Mouse (Mus musculus): ENCODE measurements around the gene Macrod2.

Gene Macrod2

DNA sequence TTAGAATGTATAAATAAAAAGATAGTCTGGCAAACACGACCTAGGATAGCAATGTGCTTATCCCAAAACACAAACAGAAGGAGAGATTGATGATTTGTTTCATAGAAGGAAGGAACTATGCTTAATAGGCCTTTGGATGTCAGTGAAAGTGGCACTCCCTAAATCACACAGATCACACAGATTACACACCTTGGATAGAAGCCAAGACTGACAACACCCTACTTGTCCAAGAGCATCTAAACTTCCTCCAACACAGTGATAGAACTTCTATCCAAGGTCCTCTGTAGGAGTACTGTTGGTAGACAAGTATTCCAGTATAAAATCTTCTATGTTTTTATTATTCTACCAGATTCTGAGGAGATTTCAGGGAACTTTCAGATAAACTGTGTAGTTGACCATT lies 1567.8 kb downstream of the Macrod2 start:
- DNase-seq (ENCODE audit: low spot score), result no peak

DNA sequence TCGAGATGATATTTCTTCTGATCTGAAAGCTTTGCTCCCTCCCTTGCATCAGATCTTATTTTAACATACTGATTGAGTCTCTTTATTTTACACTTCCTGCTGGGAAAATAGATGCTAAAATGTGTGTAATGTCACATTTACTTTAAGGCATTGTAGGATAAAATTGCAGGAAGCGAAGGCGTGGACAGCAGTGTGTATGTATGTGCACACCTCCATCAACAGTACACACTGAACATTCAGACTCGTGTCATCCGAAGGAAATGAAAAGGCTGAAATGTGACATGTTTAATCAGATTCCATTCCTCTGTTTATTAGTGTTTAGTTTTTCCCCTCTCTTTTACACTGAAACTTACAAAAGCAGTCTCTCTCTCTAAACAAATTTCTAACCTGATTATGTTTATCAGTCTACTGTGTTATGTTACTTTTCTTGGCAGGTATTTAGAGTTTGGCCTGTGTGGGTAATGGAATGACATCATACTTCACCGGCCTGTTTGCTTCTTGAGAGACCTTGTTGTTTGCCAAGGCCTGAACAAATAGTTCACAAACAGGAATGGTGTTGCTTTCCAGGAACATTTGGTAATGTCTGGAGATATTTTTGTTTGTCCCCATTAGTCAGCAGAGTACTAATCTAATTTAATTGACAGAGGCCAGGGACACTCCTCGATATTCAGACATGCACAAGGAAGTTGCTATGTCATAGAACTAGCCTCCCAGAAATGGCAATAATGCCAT lies 1588.7 kb downstream of the Macrod2 start:
- peak; percentile 36 for DNase-seq (ENCODE audit: low spot score)

DNA sequence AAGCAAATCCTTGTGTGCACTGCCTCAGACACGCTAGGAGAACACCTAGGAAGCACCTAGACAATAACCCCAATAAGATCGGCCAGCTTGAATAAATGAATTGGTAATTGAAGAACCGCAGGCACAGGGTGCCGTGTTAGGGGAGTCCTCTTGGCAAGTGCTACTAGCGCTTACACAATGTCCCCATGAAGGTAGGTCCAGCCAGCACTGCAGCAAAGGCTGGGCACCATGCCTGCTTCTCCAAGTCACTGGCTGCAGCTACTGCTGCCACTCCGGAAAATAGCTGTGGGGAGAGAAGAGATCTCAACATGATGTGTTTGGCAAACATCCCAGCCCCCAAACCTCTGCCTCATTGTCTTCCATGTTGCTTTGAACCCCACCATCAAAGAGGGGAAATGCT lies 1603.8 kb downstream of the Macrod2 start:
- no peak for DNase-seq (ENCODE audit: low spot score)

DNA sequence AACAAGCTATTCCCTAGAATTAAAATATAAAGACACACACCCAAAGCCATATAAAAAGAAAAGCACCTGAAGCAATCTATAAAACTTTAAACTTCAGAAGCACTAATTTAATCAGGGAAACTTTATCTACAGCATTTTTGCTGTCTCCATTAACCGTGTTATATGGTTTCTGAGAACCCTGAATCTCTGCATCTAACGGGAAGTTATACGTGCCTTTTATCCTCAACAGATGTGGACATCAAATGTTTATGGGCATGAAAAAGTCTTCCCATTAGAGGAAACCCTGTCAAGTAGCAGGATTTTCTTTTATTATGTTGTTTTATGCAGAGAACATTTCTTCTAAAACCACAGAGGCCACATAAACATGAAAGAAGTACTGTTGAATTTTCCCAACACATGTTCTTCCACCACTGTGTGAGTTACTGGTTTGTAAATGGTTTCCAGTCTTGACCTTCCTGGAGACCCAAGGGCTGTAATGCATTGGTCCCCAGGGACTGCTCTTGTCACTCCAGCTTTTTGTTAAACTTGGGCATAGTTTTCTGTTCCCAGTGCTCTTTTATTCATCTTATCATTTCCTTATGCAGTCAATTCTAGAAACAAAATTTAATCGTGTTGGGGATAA lies 1629.5 kb downstream of the Macrod2 start:
- DNase-seq (ENCODE audit: low spot score), result no peak

DNA sequence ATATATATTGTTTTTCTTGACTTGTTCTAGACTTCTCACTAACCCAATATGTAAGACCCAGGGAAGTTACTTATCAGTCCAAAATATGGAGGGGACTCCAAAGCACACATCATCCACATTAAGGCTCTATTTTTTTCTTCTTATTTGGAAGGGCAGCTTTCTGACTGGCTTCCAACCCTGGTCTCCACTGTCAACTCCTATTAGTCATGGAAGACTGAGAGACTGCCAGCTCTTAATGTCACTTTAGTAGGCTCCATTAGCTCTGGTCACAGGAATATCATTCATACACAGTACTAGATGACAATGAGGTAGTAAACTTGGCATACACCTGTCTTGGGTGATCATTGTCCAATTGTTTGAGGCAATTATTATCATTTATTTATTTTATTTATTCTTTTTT lies 1631.6 kb downstream of the Macrod2 start:
- DNase-seq (ENCODE audit: low spot score), result no peak

DNA sequence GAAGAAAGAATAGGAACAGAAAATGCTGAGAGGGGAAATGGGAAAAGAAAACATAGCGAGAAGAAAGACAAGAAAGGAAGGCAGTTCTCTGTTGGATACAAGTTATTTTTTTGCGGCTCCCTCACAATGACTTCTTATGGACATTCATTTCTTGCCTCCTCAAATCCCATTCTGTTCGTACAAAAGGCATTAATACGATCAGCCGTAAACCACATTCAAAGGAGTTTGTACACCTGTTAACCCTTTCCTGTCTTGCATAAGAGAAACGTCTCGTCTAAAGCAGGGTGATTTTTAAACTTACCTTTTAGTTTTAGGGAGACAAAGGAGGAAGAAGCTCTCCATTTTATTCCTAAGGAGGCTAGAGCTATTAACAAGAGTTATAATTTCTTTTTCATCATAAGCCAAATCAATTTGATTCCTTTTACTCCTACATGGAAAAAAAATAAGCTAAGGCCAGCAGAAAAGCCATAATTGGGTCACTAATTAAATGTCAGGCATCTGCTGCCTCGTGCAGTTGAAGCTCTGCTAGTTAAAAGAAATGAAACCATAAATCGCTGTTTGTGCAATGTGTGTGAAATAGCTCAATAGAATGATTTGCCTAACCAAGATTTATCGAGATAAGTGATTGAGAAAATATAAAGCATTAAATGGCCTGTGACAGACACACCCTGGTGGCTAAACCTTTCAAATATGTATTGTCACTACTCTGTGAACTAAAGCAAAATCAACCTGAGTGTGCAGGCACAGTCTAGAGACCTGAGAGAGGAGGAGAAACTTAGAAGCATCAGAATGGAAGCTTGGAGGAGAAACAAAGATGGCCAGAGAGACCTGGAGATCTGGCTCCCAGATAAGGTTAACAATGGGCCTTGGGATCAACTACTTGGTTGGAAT lies 1635.9 kb downstream of the Macrod2 start:
- no peak for DNase-seq (ENCODE audit: low spot score)

DNA sequence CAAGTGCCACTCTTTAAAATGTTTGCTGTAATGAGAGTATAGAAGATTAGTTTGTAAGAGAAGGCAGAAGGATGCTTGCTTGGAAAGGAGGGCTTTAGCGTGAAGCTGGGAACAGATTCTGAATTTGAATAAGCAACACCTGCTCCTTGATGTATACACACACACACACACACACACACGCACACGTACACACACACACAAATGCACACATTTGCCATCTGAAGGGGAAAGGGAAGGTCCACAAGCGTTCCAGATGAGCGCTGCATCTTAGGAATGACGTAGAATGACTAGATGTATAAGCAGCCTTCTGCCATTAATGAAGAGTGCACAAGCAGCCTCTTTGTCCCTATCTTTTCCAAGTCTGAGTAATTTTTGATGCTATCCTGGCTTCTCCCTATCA lies 1660.5 kb downstream of the Macrod2 start:
- DNase-seq (ENCODE audit: low spot score), result no peak

DNA sequence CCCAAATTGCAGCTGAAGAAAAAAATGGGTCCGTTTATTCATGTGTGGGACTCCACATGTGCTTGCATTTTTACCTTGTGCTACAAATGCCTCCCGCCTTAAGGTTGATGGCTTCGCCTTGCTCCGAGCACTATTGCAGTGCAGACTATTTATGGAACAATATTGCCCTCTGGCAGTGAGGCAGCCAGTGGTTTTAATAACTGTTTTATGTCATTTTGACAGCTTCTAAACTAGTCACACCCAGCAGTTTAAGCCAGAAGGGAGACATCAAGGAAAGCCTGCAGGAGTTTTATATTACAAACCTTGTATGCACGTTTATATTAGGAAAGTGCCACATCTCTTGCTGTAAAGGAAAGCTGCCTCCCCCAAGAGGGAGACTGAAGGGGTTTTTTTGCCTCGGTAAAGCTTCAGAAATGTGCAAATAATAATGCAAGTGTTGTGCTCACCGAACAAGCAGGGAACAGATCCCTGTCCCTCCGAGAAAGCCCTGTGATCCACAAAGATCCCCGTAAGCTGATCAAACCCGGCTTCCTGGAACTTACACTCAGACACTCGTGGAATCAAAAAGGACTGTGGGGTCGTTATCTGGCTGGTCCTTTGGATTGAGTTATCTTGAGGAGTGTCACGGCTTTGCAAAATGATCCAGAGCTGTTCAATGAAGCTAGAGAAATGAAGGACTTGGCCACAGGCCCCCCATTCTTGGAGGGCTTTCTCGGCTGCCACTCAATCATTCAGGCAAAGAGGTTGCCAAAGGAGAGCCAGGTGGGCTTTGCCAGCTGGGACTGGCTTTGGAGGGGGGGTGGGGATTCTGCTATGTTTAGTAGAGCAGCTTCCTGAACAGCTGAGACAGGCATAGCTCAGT lies 1663.0 kb downstream of the Macrod2 start:
- peak; percentile 69 for DNase-seq (ENCODE audit: low spot score)

DNA sequence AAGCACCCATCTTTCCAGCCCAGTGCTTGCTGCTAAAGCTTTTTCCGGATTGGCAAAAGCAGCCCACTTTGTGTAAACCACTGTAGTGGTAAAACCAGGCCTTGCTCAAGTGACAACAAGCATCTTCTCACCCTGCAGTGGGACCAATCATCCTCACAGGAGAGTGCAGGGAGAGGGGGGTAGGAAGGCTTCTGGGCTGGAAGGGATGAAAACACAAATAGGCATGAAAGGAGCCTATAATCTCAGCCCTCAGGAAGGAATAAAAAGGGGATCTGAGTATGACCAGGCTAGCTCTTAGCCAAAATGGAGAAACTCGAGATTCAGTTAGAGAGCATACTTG lies 1663.6 kb downstream of the Macrod2 start:
- DNase-seq (ENCODE audit: low spot score), result no peak

DNA sequence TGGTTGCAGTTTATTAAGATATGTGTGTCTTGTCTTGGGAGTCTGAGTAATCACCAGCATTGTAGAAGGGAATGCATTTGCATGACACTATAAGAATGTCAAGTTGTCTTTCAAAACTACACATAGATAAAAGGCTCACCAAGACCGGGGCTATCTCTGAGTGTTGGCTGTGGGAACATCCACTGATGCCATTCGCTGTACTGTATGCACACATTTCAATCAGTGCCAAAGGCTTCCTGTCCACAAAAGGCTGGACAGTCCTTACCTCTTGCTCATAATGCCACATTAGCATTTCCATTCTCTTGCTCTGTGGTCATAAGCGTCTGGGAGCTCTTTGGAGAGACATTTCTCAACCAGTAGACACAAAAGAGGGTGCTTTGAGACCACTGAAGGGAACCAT lies 1713.8 kb downstream of the Macrod2 start:
- no peak for DNase-seq (ENCODE audit: low spot score)

DNA sequence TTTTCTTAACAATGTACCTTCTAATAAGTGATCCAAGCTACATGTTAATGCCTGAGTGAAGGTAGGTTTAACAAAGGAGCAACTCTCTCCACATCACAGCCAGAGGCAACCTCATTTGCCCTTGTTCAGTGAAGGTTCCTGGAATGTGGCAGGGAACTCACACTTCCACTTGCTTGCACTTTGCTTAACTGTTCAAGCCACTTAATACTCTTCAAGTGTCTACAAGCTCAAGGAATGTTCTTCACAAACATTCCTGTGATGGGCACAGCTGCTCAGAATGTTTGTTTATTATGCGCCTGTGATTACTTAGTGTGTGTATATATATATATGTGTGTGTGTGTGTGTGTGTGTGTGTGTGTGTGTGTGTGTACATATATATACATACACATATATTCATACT lies 1721.5 kb downstream of the Macrod2 start:
- DNase-seq (ENCODE audit: low spot score), result no peak

DNA sequence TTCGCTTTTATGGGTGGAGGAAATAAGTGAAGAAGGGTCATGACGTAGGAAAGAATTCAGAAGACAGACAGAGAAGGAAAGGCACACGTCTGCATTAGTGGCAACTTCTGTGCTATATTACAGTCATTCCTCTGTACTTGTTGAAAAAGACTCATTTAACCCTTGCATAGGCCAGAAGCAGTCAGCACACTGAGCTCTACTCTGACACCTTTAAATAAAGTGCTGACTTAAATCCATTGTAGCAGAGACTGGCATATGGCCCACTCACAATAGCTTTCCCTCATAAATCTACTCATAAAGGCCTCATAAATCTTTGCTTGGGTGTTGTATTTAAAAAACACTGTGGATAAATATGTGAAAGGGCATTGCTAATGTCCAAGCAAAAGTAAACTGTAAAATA lies 1733.0 kb downstream of the Macrod2 start:
- DNase-seq (ENCODE audit: low spot score), result no peak

DNA sequence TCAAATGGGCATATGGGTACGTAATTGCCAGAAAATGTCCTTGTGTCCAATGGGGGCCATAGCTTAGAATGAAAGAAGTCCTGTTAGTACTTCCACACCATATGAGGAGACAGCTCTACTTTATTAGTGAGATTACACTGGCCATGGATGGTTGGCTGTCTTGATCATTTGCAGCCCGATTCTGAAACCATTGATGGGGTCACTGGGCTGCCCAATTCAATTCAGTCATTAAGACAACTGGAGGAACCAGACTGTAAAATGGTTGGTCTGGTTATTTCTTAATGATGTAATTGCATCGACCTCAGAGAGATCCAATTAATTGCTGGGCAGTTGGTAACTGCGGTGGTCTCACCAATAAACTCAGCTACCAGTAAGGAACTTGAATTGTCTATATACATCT lies 1734.1 kb downstream of the Macrod2 start:
- no peak for DNase-seq (ENCODE audit: low spot score)

DNA sequence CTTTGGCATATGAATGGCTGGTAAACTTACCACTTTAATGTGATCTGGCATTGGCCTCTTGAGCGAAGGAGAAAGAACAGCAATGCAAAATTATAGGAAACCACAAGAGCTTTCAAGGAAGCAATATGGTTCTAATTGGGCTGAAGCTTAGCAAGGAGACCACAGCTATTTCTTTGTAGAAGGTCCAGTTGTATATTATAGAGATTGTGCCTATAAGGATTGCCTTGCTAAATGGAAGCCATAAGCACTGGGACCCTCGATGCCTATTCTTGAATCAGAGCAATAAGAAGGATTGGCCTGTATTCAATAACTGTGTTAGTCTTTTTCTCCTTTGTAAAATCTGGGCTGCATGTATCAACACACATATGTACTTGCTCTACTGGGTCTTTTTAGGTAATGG lies 1754.2 kb downstream of the Macrod2 start:
- DNase-seq (ENCODE audit: low spot score), result no peak

DNA sequence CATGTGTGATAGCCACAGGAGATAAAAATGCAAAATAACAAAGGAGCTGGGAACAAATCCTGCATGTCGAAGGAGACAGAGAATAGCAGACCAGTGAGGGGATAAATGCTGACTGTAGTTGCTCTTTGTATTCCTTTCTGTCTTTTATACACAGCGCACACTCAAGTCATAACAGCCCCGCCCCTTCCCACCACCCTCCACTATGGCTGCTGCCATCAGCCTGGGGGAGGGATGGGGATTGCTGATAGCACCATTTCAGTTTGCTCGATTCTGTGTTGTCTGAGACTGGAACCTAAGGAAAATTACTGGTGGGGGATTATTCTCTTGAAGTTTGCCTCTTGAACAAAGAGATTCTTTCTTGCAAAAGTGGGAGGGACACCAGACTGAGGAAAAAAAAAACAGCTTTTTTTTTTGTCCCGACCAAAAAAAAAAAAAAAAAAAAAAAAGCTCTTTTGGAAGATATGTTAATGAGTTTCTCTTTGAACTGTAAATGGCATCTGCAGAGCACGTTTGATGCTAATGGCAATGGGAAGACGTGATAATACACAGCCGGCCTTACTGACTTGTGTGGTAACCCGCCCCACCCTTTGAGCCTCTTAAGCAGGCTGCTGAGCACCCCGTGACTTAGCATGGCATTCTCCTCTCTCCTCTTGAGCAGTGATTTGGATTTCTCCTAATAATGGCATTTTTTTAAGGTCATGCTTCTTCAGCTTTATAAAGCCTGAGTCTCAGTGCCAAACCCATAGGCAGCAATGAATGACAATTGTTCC lies 1768.6 kb downstream of the Macrod2 start:
- DNase-seq (ENCODE audit: low spot score), result no peak

DNA sequence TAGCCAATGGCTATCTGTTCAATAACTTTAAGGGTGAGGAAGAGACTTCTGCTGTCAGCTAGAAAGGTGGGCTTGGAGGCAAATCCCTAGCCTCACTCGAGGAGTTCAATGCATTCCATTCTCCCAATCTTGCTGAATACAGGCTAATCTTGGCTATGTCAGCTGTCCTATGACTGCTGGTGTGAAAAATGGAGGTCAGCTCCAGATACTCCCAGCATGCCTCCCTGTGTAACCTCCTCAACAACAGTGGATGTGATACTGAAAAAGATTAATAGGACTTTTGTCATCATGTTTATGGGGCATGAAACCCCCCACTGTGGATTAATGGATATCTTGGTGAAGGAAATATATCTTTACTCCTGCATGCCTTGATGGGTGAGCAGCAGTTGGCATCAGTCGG lies 1774.5 kb downstream of the Macrod2 start:
- DNase-seq (ENCODE audit: low spot score), result no peak

DNA sequence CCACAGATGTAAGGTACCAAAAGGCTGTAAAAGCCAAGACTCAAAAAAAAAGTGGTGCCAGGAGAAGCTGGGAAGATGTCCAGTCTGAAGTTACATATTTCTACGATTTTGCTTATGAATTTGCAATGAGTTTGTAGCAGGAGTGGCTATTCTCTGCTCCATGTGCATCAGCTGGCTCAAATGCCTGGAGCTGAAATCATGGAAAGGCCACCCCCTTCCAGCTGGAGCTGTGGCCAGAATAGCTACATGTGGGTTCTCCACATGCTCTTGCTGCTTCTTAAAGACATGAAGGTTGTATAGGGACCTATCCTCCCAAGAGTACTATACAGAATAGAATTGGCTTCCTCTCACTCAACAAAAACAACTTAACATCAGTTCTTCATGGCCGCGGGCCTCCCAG lies 1777.6 kb downstream of the Macrod2 start:
- no peak for DNase-seq (ENCODE audit: low spot score)

DNA sequence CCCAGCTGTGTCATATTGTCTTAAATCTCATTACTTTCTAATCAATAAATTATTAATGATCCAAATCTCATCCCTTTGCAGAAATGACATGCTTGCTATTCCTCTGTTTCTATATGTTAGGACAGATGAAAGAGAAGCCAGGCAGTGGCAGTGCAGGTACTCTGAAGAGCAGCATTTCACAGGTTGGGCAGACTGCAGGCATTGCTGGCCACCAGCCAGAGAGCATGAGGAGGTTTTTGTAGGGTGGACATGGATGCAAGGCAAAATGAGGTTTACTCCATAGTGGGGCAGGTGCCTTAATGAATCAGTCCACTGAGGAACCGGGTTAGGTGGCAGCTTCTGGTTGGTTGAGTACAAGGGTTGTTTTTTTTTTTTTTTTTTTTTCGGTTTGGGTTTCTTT lies 1778.9 kb downstream of the Macrod2 start:
- DNase-seq (ENCODE audit: low spot score), result no peak

DNA sequence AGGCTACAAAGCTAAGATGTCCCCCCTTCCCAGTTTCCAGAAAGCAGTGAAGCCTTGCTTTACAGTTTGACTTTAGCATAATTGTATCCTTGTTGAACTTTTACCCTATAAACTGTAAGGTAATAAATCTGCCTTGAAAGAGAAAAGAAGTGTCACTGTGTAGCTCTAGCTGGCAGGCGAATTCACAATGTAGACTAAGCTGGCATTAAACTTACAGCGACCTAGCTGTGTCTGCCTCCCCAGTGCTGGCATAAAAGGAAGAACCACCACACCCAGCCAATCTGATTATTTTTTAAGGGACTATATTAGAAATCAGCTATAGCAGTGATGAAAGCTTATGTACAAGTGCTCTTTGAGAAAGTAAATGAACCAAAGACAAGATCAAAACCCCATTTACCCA lies 1791.8 kb downstream of the Macrod2 start:
- no peak for DNase-seq (ENCODE audit: low spot score)

DNA sequence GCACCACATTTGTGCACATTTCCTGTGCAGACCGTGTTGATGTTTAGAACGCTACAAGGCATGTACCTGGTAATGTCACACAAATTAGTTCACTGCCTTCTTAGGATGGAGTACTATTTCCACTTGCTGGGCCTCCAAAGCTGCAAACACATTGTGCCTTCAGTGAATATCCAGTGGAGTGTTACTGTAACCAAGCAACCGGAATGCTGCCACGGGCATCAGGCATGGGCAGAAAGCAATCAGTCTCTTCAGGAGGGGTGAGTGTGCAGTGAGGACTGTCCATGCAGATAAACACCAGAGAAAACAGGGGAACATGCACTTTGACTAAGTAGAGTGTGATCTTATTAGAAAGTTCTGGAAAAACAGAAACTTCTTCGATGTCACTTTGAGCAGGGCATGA lies 1792.3 kb downstream of the Macrod2 start:
- no peak for DNase-seq (ENCODE audit: low spot score)

DNA sequence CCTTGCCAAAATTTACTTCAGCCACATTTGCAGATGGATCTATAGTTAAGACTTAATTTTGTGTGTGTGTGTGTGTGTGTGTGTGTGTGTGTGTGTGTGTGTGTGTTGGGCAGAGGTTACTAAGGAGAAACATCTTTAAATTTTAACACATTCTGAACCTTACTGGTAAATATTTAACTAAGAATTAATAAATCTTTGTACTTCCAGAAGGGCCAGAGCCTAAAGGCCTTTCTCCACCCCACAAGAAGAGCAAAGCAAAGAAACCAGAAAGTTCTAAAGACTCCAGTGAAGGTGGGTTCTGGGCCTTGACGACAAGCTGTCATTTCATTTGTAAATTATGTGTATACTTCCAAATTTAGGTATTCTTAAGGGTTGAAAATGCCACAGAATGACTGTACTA lies 1822.3 kb downstream of the Macrod2 start:
- DNase-seq (ENCODE audit: low spot score), result no peak
